Mouse (Mus musculus): Measurements from ENCODE around the gene Setd1a.
"Not testable (repeated sequence)": the region's sequence is repeated elsewhere in the genome, so short reads cannot be mapped to it uniquely, and the experiment has no call there.

The Setd1a gene

GRCm38 (mm10) chr7:127766851-127767609, 9.4 kb upstream of the Setd1a start:
- no peak for DNase-seq (ENCODE audit: low read depth)

- DNase-seq (ENCODE audit: low read depth) = no peak
Measured at GRCm38 (mm10) chr7:127767671-127768345, 8.7 kb upstream of the Setd1a start.

- DNase-seq (ENCODE audit: low read depth) = no peak
Measured at GRCm38 (mm10) chr7:127768346-127768996, 8.0 kb upstream of the Setd1a start.

- peak; percentile 99 for DNase-seq (ENCODE audit: low read depth)
Measured at GRCm38 (mm10) chr7:127768997-127769593, 7.4 kb upstream of the Setd1a start.

GRCm38 (mm10) chr7:127769651-127770038, 6.8 kb upstream of the Setd1a start, which contains the start of gene Orai3:
Gene Orai3 (plus strand): TSS chr7:127769815.
- peak; percentile 89 for DNase-seq (ENCODE audit: low read depth)

- DNase-seq (ENCODE audit: low read depth) = peak; percentile 66
Measured at GRCm38 (mm10) chr7:127770039-127770905, 6.2 kb upstream of the Setd1a start.

- DNase-seq (ENCODE audit: low read depth) = peak; percentile 64
Measured at GRCm38 (mm10) chr7:127771262-127771661, 5.2 kb upstream of the Setd1a start.

GRCm38 (mm10) chr7:127772080-127772479, 4.4 kb upstream of the Setd1a start:
- DNase-seq (ENCODE audit: low read depth) = peak; percentile 47

GRCm38 (mm10) chr7:127772557-127772956, 3.9 kb upstream of the Setd1a start:
- peak; percentile 20 for DNase-seq (ENCODE audit: low read depth)

GRCm38 (mm10) chr7:127773664-127774384, 2.6 kb upstream of the Setd1a start:
- peak; percentile 90 for DNase-seq (ENCODE audit: low read depth)

GRCm38 (mm10) chr7:127775837-127776236, 633 bp upstream of the Setd1a start:
- DNase-seq (ENCODE audit: low read depth) = not testable (repeated sequence)

- DNase-seq (ENCODE audit: low read depth) = peak; percentile 98
Measured at GRCm38 (mm10) chr7:127776878-127777473, 506 bp downstream of the Setd1a start.

GRCm38 (mm10) chr7:127777474-127778266, 1.2 kb downstream of the Setd1a start:
- DNase-seq (ENCODE audit: low read depth) = peak; percentile 58

- DNase-seq (ENCODE audit: low read depth) = no peak
Measured at GRCm38 (mm10) chr7:127778350-127778749, 1.9 kb downstream of the Setd1a start.

- DNase-seq (ENCODE audit: low read depth) = no peak
Measured at GRCm38 (mm10) chr7:127785308-127785707, 8.8 kb downstream of the Setd1a start, which contains the start of gene Gm49388. Gene Gm49388 (plus strand): TSS chr7:127785608.

GRCm38 (mm10) chr7:127797076-127797845, 20.8 kb downstream of the Setd1a start:
- no peak for DNase-seq (ENCODE audit: low read depth)

- no peak for DNase-seq (ENCODE audit: low read depth)
Measured at GRCm38 (mm10) chr7:127798591-127798990, 22.1 kb downstream of the Setd1a start.

- no peak for DNase-seq (ENCODE audit: low read depth)
Measured at GRCm38 (mm10) chr7:127799211-127799610, 22.7 kb downstream of the Setd1a start.

- DNase-seq (ENCODE audit: low read depth) = no peak
Measured at GRCm38 (mm10) chr7:127799738-127800137, 23.3 kb downstream of the Setd1a start.

All from 416B (cell line).